Mouse (Mus musculus) brain, embryonic 18.5 days (tissue): ENCODE measurements around the gene Wnk1.
A peak's percentile ranks its signal among the peaks of the same experiment; 100 is the strongest.
"Not testable (repeated sequence)": the region's sequence is repeated elsewhere in the genome, so short reads cannot be mapped to it uniquely, and the experiment has no call there.

Source experiments
- DNase-seq: peaks from one replicate; pipeline ENCODE4 v3.0.0-alpha.2; 2012; ENCODE audit warnings: low read depth, low spot score

Wnk1 gene

DNA sequence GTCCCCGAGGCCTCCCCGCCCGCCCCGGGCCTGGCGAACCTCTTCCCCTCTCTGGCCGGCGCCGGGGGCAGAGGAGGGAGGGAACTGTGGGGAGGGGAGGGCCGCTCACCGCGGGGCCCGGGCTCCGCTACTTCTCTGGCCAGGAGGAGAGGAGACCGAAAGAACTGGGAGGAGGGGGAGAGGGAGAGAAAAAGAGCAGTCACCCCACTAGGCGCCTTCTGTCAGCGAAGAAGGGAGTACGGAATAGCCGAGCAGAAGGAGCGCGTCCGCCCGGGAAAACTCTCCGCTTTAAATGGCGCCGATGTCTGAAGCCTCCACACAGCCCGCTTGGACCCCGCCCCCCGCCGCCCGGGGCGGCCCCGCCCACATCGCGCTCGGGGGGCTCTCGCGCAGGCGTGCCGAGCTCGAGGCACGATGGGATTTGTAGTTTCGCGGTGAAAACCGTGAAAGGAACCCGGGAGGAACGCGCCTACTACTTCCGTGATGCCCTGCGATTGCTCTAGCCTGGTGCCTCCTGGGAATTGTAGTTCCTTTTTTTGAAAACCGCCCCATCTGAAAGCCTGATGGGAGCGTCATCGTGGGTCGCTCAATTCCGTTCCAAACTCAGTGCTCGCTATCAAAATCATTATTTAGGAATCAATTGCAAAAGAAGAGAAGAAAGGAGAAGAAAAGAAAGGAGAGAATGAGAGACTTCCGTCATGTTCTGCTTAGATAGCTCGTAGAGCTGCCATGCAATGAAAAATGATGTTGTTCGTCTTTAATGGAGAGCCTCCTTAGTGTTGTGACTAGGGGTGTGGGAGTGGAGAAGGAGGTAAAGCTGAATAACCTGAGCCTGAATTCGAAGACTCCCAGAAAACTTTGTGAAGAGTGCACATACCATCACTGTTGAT lies at the start of gene Wnk1:
TSS of gene Wnk1 (minus strand) at position 307 of the 890 bp plus-strand sequence.
- DNase-seq, result peak; percentile 98

GRCm38 (mm10) chr6:120087041-120087440 lies 48.6 kb upstream of the Wnk1 start:
- not testable (repeated sequence) for DNase-seq

- DNase-seq, result no peak
These were observed 47.4 kb upstream of the Wnk1 start for GRCm38 (mm10) chr6:120085832-120086231.

DNA sequence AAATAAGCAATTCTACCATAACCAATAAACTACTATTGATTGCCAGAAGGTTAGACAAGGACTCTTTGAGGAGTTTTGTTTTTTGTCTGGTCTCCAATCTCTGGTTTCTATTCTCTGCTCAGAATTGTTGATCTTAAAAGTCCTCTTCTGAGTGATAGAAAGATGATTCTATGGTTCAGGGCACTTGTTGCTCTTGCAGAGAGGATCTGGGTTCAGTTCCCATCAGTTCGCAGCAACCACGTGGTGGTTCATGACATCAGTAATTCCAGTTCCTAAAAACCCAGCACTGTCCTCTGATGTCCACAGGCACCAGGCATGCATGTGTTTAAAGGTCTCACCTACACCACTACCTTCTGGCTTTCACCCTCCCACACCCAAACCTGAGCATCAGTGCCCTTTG lies 46.5 kb upstream of the Wnk1 start:
- DNase-seq, result no peak

GRCm38 (mm10) chr6:120083442-120083841 lies 45.0 kb upstream of the Wnk1 start:
- no peak for DNase-seq

GRCm38 (mm10) chr6:120082951-120083411 lies 44.5 kb upstream of the Wnk1 start:
- DNase-seq, result no peak

- DNase-seq, result no peak
These were observed 43.9 kb upstream of the Wnk1 start for GRCm38 (mm10) chr6:120082251-120082950.

DNA sequence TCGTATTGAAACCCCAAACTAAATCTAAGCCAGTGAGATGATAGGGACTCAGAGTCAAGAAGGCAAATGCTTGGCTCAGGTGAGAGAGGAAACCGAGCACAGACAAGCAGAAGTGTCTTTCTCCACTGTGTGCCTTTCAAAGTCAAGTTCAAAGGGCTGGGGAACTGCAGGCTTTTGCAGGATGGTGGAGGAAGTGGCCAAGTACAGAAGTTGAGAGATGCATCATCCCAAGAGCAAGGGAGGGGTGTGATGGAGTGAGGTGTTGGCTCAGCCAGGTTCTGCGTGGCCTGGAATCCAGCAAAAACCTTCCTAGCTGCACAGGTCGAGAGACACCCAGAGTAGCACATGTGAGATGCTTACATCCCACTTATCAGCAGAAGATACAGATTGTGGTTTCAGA lies 43.0 kb upstream of the Wnk1 start:
- DNase-seq, result no peak

GRCm38 (mm10) chr6:120079547-120079946 lies 41.1 kb upstream of the Wnk1 start:
- DNase-seq, result no peak

DNA sequence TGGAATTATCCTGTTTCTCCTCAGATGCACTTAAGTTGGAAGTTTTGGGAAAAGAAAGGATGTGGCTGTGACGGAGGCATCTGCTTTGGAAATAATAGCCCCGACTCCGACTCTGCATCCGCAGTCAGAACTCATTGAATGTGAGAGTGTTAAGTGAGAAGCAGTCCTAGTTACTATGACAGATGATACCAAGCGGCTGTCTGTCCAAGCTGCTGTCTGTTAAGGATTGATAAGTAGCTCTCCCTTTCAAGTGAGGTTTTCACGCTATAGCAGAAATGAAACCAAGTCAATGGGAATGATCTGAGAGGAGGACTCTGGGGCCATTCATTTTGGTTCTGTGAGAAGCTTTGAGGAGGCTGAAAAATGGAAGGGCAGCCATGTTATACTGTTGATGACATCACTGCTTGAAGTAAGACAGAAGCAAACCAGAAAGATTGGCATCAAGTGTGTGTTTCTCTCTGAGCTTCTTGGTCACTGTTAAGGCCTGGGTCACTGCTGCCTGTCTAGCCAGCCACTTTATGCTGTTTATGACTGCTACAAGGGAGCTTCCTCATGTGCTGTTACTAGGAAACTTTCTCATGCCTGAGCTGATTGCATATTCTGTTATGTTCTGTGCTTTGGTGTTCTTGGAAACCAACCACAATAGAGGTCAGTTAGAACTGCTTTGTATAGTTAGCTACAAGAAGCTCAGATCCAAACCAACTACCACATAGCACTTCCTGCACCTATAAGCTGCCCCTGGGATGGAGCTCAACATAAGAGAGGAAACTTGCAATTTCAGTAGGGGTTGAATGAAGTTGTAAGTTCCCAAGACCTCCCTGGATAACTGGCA lies 38.4 kb upstream of the Wnk1 start:
- DNase-seq, result no peak

GRCm38 (mm10) chr6:120072630-120073029 lies 34.2 kb upstream of the Wnk1 start:
- DNase-seq, result no peak

- no peak for DNase-seq
These were observed 31.1 kb upstream of the Wnk1 start for GRCm38 (mm10) chr6:120069546-120069945.

DNA sequence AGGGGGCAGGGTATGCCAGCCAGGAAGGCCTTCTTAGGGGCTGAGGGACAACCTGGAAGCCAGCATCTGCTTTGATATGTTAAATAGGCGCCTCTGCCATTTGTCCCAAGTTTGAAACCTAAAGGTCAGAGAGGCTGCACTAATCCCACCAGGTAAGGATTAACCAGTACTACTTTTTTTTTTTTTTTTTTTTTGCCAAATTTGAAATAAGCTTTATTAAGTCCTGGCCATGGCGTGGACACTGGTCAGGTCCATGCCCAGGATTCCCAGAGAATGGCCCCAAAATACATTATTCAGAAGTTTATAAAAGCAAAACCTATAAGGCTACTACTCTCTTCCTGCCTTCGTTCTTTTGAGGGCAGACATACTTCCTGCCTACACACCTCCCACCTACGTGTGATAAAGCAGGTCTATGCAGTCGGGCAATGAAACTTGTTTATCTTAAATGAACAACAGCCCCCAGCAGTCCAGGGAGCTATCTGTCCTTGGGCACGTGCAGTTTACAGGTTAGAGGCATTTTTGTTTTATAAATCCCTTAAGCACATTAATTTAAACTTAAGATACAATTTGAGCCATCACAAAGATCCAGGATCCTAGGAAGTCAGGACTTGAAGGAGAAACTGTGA lies 27.2 kb upstream of the Wnk1 start:
- no peak for DNase-seq

GRCm38 (mm10) chr6:120064627-120065026 lies 26.2 kb upstream of the Wnk1 start:
- DNase-seq, result no peak

GRCm38 (mm10) chr6:120062934-120063333 lies 24.5 kb upstream of the Wnk1 start:
- no peak for DNase-seq

DNA sequence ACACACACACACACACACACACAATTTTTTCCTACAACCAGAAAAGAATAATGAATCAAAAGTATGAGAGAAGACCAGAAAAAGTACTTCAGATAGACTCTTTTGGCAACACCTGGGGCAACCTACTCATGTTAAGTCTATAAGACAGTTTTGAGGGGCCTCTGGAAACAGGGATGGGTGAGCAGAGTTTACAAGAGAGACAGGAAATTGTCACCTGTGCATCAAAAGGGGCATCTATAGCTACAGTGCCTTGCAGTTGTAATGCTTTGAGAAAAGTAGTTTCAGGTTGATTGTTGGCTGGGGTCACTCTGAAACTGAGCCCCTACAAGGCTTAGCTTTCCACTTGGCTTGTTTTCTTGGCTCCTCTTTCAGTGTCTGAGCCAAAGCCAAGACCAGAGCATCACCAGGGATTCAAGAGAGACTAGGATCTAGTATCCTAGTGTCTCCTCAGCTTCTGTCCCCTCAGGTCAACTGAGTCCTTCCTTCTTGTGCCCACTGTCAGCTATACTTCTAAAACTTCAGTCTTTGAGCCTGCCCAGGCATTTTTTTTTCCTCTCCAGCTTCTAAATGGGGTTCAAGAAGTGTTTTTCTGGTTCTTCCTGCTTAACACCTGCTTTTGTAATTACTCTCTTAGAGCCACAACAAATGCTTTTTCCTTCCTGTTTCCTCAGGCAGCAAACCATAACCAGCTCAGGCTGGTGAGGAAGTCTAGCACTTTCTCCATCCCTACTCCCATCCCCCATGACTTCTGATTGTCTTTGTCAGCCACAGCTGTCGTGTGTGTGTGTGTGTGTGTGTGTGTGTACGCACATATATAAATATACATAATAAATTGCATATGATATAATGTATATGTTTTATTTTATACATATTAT lies 17.4 kb upstream of the Wnk1 start:
- no peak for DNase-seq

DNA sequence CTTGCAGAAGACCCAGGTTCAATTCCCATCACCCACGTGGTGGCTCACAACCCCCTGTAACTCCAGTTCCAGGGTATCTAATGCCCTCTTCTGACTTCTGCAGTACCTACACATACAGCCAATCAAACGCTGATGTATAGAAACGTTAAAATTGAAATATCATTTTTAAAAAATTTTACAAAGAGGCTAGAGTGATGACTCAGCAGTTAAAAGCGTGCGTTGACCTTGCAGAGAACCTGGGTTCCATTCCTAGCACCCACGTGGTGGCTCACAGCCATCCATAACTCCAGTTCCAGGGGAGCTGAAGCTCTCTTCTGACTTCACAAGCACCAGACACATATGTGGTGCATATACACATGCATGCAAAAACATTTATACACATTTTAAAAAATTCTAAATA lies 15.9 kb upstream of the Wnk1 start:
- DNase-seq, result no peak

- no peak for DNase-seq
These were observed 9.3 kb upstream of the Wnk1 start for GRCm38 (mm10) chr6:120047705-120048292.

GRCm38 (mm10) chr6:120045406-120045805 lies 6.9 kb upstream of the Wnk1 start:
- DNase-seq, result no peak

- DNase-seq, result no peak
These were observed 4.3 kb upstream of the Wnk1 start for GRCm38 (mm10) chr6:120042632-120043220.
